Mouse (Mus musculus) adrenal gland, postnatal 4 days (tissue): ENCODE measurements around the gene Gnptab. TPM values are rescaled to one million over a fixed set of nuclear protein-coding genes. Genes with fewer than 3 reads are reported as not detected.
"Not testable (repeated sequence)": the region's sequence is repeated elsewhere in the genome, so short reads cannot be mapped to it uniquely, and the experiment has no call there.

Experiments
- DNase-seq, 2 experiments: peaks; one replicate each; pipeline ENCODE4 v3.0.0; 2021 to 2022; ENCODE audit warnings: low spot score in 2 of 2, mixed read lengths in 2 of 2
- total RNA-seq, 2 experiments: library from RNA; stranded (reverse); gene quantifications; 2 replicates each; pipeline ENCODE4 v1.2.3; 2021

The Gnptab gene
- total RNA-seq, 2 experiments from 2014 or later: 34.2 to 37.8 TPM

GRCm38 (mm10) chr10:88407875-88408631 lies 29.1 kb downstream of the Gnptab start:
- DNase-seq: no peak

- DNase-seq: no peak
Observed at GRCm38 (mm10) chr10:88409751-88410150, 30.8 kb downstream of the Gnptab start.

GRCm38 (mm10) chr10:88412290-88412995 lies 33.5 kb downstream of the Gnptab start:
- no peak for DNase-seq

DNA sequence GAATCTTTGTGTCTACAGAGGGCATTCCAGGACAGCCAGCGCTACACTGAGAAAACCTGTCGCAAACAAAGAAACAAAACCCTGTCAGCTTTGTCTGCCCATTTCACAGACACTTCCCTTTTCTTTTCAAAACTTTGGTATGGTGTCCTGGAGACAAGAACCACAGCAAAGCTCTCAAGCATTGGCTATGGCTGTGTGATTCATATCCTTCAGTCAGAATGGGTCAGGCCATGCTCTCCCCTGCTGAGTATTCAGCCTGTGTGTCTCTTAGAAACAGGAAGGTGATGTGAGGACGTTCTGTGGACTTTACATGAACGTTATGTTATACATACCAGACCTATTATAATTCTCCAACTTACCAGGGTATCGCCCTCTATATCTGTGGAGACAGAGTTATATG lies 38.8 kb downstream of the Gnptab start:
- no peak for DNase-seq

DNA sequence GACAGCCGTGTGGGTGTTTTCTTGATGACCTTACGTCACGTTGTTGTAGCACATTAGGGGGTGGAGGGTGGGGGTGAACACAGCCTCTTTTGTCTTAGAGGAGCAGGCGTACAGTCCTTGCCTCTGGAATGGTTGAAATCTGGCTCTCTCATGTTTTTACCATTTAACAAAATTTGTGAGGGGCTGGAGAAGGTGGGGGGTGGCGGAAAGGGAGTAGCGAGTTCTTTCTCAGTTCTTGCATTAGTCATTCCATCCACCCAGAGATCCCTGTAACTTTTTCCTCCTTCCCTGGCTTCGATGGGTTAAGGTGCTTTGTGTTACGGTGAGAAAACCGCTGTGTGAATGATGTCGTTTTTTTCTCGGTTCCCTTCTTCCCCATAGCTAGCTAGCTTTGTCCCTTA lies 41.2 kb downstream of the Gnptab start:
- DNase-seq: no peak

GRCm38 (mm10) chr10:88420655-88421435 lies 41.9 kb downstream of the Gnptab start:
- DNase-seq: no peak

- no peak for DNase-seq
Observed at GRCm38 (mm10) chr10:88426158-88426816, 47.4 kb downstream of the Gnptab start.

DNA sequence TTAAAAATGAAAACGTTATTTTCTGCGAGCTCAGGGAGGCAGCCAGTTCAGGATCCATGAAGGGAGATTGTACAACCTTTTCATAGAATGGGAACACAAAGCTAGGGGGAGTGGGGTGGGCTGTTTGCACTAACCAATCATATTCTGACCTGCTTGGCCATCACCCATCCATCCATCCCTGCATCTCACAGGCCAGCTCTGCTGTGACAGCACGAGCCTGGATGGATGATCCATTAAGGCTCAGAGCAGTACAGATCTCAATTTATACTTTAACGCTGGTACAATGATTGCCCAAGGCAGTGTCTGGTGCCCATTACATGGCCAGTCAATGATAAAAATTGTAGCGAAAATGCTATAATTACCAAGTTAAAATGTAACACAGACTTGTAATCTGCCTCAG lies 48.0 kb downstream of the Gnptab start:
- no peak for DNase-seq

DNA sequence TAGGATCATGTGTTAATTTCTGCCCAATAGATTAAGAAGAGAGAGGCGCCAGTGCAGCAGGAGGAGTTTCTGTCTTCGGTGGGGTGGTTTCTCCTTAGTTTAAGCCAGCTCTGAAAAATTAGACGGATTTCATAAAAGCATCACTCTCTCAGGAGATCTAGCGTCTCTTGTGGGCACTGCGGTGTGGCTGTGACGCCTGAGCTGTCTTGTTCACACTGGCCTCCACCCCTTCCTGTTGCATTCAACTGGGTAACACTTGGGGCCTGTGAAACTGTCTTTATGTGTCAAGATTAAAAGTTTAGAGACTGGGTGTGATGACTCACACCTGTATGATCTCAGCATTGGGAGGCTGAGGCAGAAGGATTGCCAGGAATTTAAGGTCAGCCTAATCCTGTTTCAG lies 49.1 kb downstream of the Gnptab start:
- no peak for DNase-seq

GRCm38 (mm10) chr10:88441224-88441623 lies 62.3 kb downstream of the Gnptab start:
- DNase-seq: no peak

- DNase-seq: no peak
Observed at GRCm38 (mm10) chr10:88451221-88451620, 72.3 kb downstream of the Gnptab start.

GRCm38 (mm10) chr10:88451990-88452389 lies 73.1 kb downstream of the Gnptab start:
- DNase-seq: no peak

DNA sequence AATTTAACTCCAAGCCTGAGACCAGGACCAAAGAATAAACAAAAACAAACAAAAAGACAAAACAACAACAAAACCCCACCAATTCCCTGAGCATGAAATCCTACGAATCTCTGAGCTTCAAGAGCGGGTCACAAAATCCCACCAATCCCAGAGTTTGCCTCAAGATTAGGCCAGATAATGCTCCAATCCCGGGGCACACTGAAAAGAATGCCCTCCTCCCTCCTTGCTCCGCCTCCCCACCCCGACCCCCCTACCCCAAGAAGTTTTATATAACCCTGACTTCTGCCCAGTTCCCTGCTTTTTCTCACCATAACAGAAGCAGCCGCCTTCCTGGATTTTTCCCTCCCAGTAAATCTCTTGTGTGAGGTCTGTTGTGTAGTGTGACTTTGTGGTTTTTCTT lies 78.9 kb downstream of the Gnptab start:
- no peak for DNase-seq

DNA sequence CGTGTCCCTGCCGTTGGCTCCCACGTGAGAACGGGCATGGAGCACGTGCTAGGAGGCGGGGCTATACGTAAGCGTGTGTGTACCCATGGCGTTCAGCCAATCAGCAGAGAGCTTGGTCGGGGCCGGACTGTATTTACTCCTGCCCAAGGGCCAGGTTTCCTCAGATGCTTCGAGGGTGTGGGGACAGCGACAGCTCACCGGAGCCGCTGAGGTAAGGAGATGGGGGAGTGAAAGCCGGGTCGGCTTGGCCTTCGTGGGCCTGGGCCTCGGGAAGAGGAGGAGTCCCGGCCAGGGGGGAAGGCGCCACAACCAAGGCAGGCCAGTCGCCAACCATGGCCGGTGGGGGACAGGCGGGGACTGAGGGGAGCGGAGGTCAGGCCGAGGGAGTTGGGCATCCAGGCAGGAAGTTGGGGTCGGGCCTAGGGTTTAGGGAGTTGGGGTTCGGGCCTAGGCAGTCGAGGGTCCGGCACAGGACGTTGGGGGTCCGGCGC lies 80.6 kb downstream of the Gnptab start, which contains the start of gene Sycp3:
Gene Sycp3, plus strand, starts transcription at position 68 of the 491 bp plus-strand sequence.
- DNase-seq: no peak

- DNase-seq: no peak
Observed at GRCm38 (mm10) chr10:88460122-88460820, 81.3 kb downstream of the Gnptab start.

DNA sequence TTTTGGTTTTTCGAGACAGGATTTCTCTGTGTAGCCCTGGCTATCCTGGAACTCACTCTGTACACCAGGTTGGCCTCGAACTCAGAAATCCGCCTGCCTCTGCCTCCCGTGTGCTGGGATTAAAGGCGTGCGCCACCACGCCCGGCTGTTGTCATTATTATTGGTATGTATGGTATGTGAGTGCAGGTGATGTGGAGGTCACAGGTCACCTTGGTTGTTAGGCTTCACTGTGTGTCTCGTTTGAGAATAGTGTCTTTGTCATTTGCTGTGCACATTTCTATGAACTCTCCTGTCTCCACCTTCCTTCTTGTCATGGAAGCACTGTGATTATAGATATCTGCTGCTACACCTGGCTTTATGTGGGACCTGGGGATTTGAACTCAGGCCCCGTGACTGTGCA lies 103.9 kb downstream of the Gnptab start:
- not testable (repeated sequence) for DNase-seq

GRCm38 (mm10) chr10:88488629-88489028 lies 109.7 kb downstream of the Gnptab start:
- DNase-seq: no peak

- DNase-seq: no peak
Observed at GRCm38 (mm10) chr10:88491632-88492031, 112.7 kb downstream of the Gnptab start.

GRCm38 (mm10) chr10:88492658-88493057 lies 113.7 kb downstream of the Gnptab start:
- no peak for DNase-seq

DNA sequence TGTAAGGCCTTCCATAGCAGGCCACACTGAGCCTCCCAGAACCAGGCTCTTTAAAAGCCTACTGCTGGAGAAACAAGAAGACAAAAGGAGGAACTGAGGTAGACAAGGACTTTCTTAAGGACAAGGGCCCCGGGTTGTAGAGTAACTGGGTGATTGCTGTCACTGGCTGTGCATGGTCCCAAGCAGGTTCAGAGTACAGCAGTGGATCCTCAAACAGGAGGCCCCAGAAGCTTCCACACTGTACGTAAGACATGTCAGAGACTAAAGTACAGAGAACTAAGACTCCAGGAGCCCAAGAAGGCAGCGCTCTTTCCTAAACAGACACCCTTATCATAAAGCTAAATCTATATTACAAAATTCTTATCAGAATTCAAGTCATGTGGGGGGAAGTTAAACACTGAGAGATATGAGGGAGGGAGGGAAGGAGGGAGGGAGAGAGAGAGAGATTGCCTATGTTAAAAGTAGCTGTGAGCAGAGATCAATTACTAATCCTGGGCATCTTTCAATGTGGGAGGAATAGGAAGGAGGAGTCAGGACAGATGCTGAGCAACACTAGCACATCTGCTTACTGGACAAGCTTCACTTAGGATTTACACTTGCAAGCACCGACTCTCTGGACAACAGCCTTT lies 116.1 kb downstream of the Gnptab start:
- DNase-seq: no peak
